Comparison of ENCODE assay signal across 10 mouse cellular contexts in genomic region chr11:109210772-109211171, GRCm38 (mm10).
DNase-seq lines count a peak whose midpoint lies in the region; ATAC-seq and TF ChIP-seq lines count a peak whose summit lies in the region.
"Had no signal": no experiment of that assay in that cellular context is flagged by ENCODE, and none has a peak within 500 bp of the region (broad histone marks: within the 10 kb centered on the region; RNA-seq: fewer than 3 reads in every experiment).

No protein-coding gene starts in this region.

- H3K4me1 ChIP-seq in hindbrain, postnatal 0 days (ENCODE audit: insufficient read depth, low read length), result peaks cover 2% of the 10 kb centered on the region; the same call in 1 of the 2 replicates
- peaks cover 14% of the 10 kb centered on the region for H3K4me1 ChIP-seq in midbrain, embryonic 15.5 days
- no peaks in the 10 kb centered on the region for H3K4me1 ChIP-seq in limb, embryonic 10.5 days

- H3K9me3 ChIP-seq in hindbrain, postnatal 0 days (ENCODE audit: low read length), result no peaks in the 10 kb centered on the region
- H3K9me3 ChIP-seq in midbrain, embryonic 15.5 days, result no peaks in the 10 kb centered on the region
- H3K9me3 ChIP-seq in limb, embryonic 10.5 days (replicated peaks), result no peaks in the 10 kb centered on the region
- H3K9me3 ChIP-seq: embryonic facial prominence, embryonic 12.5 days had no signal

- TF ChIP-seq CTCF in hindbrain, postnatal 0 days (IDR thresholded peaks at IDR 0.05; ENCODE audit: low read depth), result no peak

- ATAC-seq in hindbrain, postnatal 0 days, result peak; percentile 58; the same call in 1 of the 2 replicates
- no peak for ATAC-seq in midbrain, embryonic 15.5 days (replicated peaks)
- no peak for ATAC-seq in granulocyte monocyte progenitor cell, adult 5-6 weeks (replicated peaks; ENCODE audit: poor library complexity, severe bottlenecking)

- H3K27ac ChIP-seq in hindbrain, postnatal 0 days, result no peak overlapping the region
- peak overlapping the region; percentile 49 for H3K27ac ChIP-seq in midbrain, embryonic 15.5 days
- no peak overlapping the region for H3K27ac ChIP-seq in limb, embryonic 10.5 days
- H3K27ac ChIP-seq: embryonic facial prominence, embryonic 12.5 days had no signal

- peak; percentile 37 to 47 for DNase-seq in cerebellum, postnatal 10 days
- DNase-seq in cerebellum, adult 11-12 months, result no peak
- peak; percentile 29 for DNase-seq in brain, adult 2 months (ENCODE audit: low read depth, low spot score)
- DNase-seq in hindbrain, postnatal 0 days (ENCODE audit: low spot score), result peak; percentile 59
- no peak for DNase-seq in limb, embryonic 10.5 days (ENCODE audit: low spot score)
- no peak for DNase-seq in right cerebral cortex, adult 18-20 months
- DNase-seq: gastrocnemius, postnatal 36 days had no signal

- no peaks in the 10 kb centered on the region for H3K36me3 ChIP-seq in hindbrain, postnatal 0 days (ENCODE audit: insufficient read depth, low read length)
- no peaks in the 10 kb centered on the region for H3K36me3 ChIP-seq in midbrain, embryonic 15.5 days (replicated peaks)
- H3K36me3 ChIP-seq in limb, embryonic 10.5 days, result no peaks in the 10 kb centered on the region
- H3K36me3 ChIP-seq: embryonic facial prominence, embryonic 12.5 days had no signal

- H3K9ac ChIP-seq in hindbrain, postnatal 0 days (replicated peaks; ENCODE audit: low read length), result no peak overlapping the region
- H3K9ac ChIP-seq in midbrain, embryonic 15.5 days, result no peak overlapping the region
- H3K9ac ChIP-seq: embryonic facial prominence, embryonic 12.5 days had no signal

- no peaks in the 10 kb centered on the region for H3K27me3 ChIP-seq in hindbrain, postnatal 0 days (ENCODE audit: insufficient read depth, low read length)
- no peaks in the 10 kb centered on the region for H3K27me3 ChIP-seq in midbrain, embryonic 15.5 days (replicated peaks)
- H3K27me3 ChIP-seq in limb, embryonic 10.5 days (ENCODE audit: low read depth, poor library complexity, severe bottlenecking), result no peaks in the 10 kb centered on the region

- no peak overlapping the region for H3K4me3 ChIP-seq in hindbrain, postnatal 0 days (ENCODE audit: low read length)
- H3K4me3 ChIP-seq in midbrain, embryonic 15.5 days, result no peak overlapping the region
- no peak overlapping the region for H3K4me3 ChIP-seq in limb, embryonic 10.5 days
- H3K4me3 ChIP-seq: embryonic facial prominence, embryonic 12.5 days had no signal

- 13% methylated on average over 11 of the region's 11 CpGs for WGBS in hindbrain, postnatal 0 days
- WGBS in midbrain, embryonic 15.5 days, result 15% methylated on average over 11 of the region's 11 CpGs
- 69% methylated on average over 11 of the region's 11 CpGs for WGBS in limb, embryonic 10.5 days

- H3K4me2 ChIP-seq in hindbrain, postnatal 0 days (ENCODE audit: low read depth, low read length), result no peak overlapping the region
- H3K4me2 ChIP-seq in midbrain, embryonic 15.5 days, result no peak overlapping the region; the same call in 1 of the 2 replicates
- H3K4me2 ChIP-seq: embryonic facial prominence, embryonic 12.5 days had no signal

Comparison
In these comparisons a context has a peak if more than half of its experiments do, and no peak if none do; other contexts are left out.
1. DNase-seq: peak in cerebellum, postnatal 10 days (2 of 2), brain, adult 2 months (single experiment) and hindbrain, postnatal 0 days (single experiment); none in cerebellum, adult 11-12 months (single experiment), limb, embryonic 10.5 days (single experiment) and right cerebral cortex, adult 18-20 months (single experiment).